Mouse (Mus musculus) myocyte (in vitro differentiated cells): Measurements from ENCODE around the gene Hs3st1.

Experiments used
- POLR2A ChIP-seq: IDR thresholded peaks from one replicate; pipeline ENCODE4 v1.6.1; 2011; ENCODE audit warnings: low read depth, mild to moderate bottlenecking, control low read depth, moderate library complexity; ENCODE audit not compliant: insufficient read length
- TCF12 ChIP-seq: IDR thresholded peaks from one replicate; pipeline ENCODE4 v1.6.1; 2011; ENCODE audit warnings: mild to moderate bottlenecking, control low read depth; ENCODE audit not compliant: poor library complexity, insufficient read depth, severe bottlenecking
- USF1 ChIP-seq: IDR thresholded peaks from one replicate; pipeline ENCODE4 v1.6.1; 2011; ENCODE audit warnings: low read depth, mild to moderate bottlenecking, control low read depth, moderate library complexity

DNA sequence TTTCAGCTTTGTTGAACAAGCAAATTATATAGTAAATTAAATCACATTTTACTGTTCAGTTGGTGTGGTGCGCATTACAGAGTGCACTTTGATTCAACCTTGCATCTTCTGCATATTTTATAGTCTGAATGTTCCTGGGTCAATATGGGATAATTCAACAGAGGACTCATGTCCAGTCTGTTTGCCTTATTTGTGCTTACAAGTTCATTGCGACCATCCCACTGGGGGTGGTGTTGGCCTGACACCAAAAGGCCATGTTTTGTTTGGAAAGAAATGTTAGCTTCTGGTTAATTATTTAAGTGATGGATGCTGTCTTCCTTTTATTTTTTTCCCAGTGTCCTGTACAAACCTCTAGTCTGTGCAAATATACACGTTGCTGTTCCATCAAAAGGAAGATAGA lies 48.7 kb upstream of the Hs3st1 start:
- TF ChIP-seq POLR2A (no peak), USF1 (no peak), TCF12 (no peak)
